Mouse (Mus musculus) myocyte (in vitro differentiated cells): ENCODE results near the gene Ndrg2. TPM values are rescaled to one million over a fixed set of nuclear protein-coding genes. Genes with fewer than 3 reads are reported as not detected.

ENCODE experiments used
- H3K27me3 ChIP-seq: one replicate; pipeline ENCODE4 v1.6.1; 2011; ENCODE audit not compliant: control insufficient read depth, insufficient read depth, insufficient read length
- H3K36me3 ChIP-seq: one replicate; pipeline ENCODE4 v1.6.1; 2011; ENCODE audit not compliant: control insufficient read depth, insufficient read depth
- H3K4me2 ChIP-seq: one replicate; pipeline ENCODE4 v1.6.1; 2011; ENCODE audit warnings: low read depth, control low read depth
- H3K4me3 ChIP-seq: one replicate; pipeline ENCODE4 v1.5.1; 2011; ENCODE audit warnings: mild to moderate bottlenecking, control low read depth, moderate library complexity
- H3K79me2 ChIP-seq: one replicate; pipeline ENCODE4 v1.6.1; 2011; ENCODE audit not compliant: control insufficient read depth, insufficient read depth
- H3ac ChIP-seq: one replicate; pipeline ENCODE4 v1.6.1; 2011; ENCODE audit not compliant: control insufficient read depth, insufficient read length
- CEBPB ChIP-seq: IDR thresholded peaks from 2 replicates; pipeline ENCODE4 v1.6.1; 2011; ENCODE audit warnings: mild to moderate bottlenecking, moderate library complexity; ENCODE audit not compliant: poor library complexity, insufficient read depth, severe bottlenecking
- E2F4 ChIP-seq: IDR thresholded peaks from one replicate; pipeline ENCODE4 v1.6.1; 2011; ENCODE audit warnings: mild to moderate bottlenecking, control low read depth, moderate library complexity; ENCODE audit not compliant: insufficient read depth
- MAX ChIP-seq: IDR thresholded peaks from one replicate; pipeline ENCODE4 v1.6.1; 2011; ENCODE audit warnings: low read depth, mild to moderate bottlenecking, control low read depth
- MYOD1 ChIP-seq, 3 experiments: IDR thresholded peaks; one replicate each; pipeline ENCODE4 v1.6.1; 2011; ENCODE audit warnings: control low read depth in 2 of 3, low read depth in 2 of 3, mild to moderate bottlenecking in 2 of 3, moderate library complexity in 1 of 3; ENCODE audit not compliant: insufficient read length in 2 of 3, control insufficient read depth in 1 of 3
- MYOG ChIP-seq, 3 experiments: IDR thresholded peaks; one replicate each; pipeline ENCODE4 v1.6.1; 2011; ENCODE audit warnings: control low read depth in 2 of 3, low read depth in 2 of 3, mild to moderate bottlenecking in 2 of 3; ENCODE audit not compliant: insufficient read length in 2 of 3, control insufficient read depth in 1 of 3, insufficient read depth in 1 of 3
- POLR2A ChIP-seq: IDR thresholded peaks from one replicate; pipeline ENCODE4 v1.6.1; 2011; ENCODE audit warnings: low read depth, mild to moderate bottlenecking, control low read depth, moderate library complexity; ENCODE audit not compliant: insufficient read length
- POLR2AphosphoS2 ChIP-seq: IDR thresholded peaks from one replicate; pipeline ENCODE4 v1.6.1; 2011; ENCODE audit warnings: low read depth, control low read depth; ENCODE audit not compliant: insufficient read length
- REST ChIP-seq: IDR thresholded peaks from one replicate; pipeline ENCODE4 v1.6.1; 2011; ENCODE audit warnings: mild to moderate bottlenecking, control low read depth, moderate library complexity; ENCODE audit not compliant: insufficient read depth, insufficient read length
- SRF ChIP-seq: IDR thresholded peaks from one replicate; pipeline ENCODE4 v1.6.1; 2011; ENCODE audit warnings: low read depth; ENCODE audit not compliant: control insufficient read depth, insufficient read length
- TCF12 ChIP-seq: IDR thresholded peaks from one replicate; pipeline ENCODE4 v1.6.1; 2011; ENCODE audit warnings: mild to moderate bottlenecking, control low read depth; ENCODE audit not compliant: poor library complexity, insufficient read depth, severe bottlenecking
- TCF3 ChIP-seq: IDR thresholded peaks from one replicate; pipeline ENCODE4 v1.6.1; 2011; ENCODE audit warnings: low read depth, control low read depth; ENCODE audit not compliant: insufficient read length
- USF1 ChIP-seq: IDR thresholded peaks from one replicate; pipeline ENCODE4 v1.6.1; 2011; ENCODE audit warnings: low read depth, mild to moderate bottlenecking, control low read depth, moderate library complexity
- polyA plus RNA-seq: library from polyadenylated mRNA; unstranded; fragments of >200 nt; fragmentation: generic; extraction: Trizol; gene quantifications from one replicate; pipeline ENCODE4 v1.2.1, GENCODE M21; 2012; ENCODE audit warnings: missing spikeins

The Ndrg2 gene
- polyA plus RNA-seq, 1 experiment = 31.8 TPM

DNA sequence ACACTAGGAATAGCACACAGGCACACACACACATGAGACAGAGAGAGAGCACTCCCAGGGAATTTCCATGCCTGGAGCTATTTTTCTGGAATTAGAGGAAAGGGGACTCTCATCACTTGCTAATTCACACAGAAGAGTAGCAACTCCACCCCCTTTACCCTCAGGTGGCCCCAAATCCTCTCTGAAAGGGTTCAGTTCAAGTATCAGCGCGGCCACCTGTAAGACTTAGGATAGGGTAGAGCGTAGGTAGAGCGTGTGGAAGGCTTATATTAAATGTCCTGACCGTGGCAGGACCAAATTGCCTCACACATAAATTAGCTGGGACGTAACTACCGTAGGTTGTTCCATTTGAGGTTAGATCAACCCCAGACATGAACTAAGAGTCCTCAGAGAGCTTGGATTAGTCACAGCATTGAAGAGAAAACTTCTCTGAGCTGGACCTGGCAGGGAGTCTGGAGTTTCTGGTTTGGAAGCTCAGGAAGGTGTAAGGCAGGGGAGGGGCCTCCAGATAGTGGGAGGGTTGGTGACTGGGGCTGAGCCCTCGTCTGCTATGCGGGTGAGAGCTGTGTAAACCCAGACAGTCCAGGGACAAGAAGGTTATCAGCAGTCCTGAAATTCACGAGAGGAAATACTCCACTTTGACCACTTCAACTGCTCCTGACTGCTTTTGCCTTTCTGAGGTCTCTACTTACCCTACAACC lies 20.7 kb downstream of the Ndrg2 start:
- Histone ChIP-seq H3K36me3 (no peaks in the 10 kb centered on the region), H3K27me3 (no peaks in the 10 kb centered on the region), H3ac (no peak overlapping the region), H3K4me2 (no peak overlapping the region), H3K4me3 (no peak overlapping the region), H3K79me2 (no peaks in the 10 kb centered on the region)
- TF ChIP-seq TCF12 (no peak), MYOD1 (IDR thresholded peaks at IDR 0.05; ENCODE audit: control insufficient read depth in 1 of 3, insufficient read length in 2 of 3, low read depth in 2 of 3) (no peak), USF1 (no peak), TCF3 (no peak), POLR2A (no peak), E2F4 (no peak), POLR2AphosphoS2 (no peak), MAX (no peak), SRF (no peak), REST (no peak), CEBPB (no peak), MYOG (IDR thresholded peaks at IDR 0.05; ENCODE audit: control insufficient read depth in 1 of 3, insufficient read depth in 1 of 3, insufficient read length in 2 of 3, low read depth in 2 of 3) (no peak)

DNA sequence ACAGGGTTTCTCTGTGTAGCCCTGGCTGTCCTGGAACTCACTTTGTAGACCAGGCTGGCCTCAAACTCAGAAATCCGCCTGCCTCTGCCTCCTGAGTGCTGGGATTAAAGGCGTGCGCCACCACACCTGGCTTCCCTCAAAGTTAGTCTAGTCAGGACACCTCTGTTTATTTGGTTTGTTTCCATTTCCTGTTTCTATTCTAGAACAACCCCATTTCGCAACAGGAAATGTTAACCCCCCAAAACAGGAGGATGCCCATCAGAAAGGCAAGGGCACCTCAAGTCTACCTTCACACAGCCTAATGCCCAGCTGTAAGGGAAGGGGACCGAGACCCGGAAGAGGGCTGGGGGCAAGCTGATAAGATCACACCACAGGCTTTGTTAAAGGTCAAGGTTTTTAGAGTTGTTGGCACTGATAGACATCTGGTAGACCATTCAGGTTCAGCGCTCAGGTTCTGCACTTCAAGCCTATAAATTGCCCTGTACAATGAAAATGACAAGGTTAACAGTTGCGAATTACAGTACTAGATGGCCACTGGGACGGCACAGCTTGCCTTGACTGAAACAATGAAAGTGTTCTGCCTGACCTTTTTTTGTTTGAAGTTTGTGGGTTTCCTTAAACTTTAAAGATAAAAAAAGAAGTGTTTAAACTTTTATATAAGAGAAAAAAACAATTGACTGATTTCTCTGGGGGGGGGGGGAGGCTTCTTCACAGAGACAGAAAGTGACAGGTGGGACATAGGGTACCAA lies 21.6 kb downstream of the Ndrg2 start, which contains the start of gene Slc39a2:
TSS of gene Slc39a2 (plus strand) at position 699 of the 749 bp plus-strand sequence.
- no peak for TF ChIP-seq MAX
- TF ChIP-seq TCF12 = no peak
- no peak for TF ChIP-seq MYOD1 (IDR thresholded peaks at IDR 0.05; ENCODE audit: control insufficient read depth in 1 of 3, insufficient read length in 2 of 3, low read depth in 2 of 3)
- no peak for TF ChIP-seq USF1
- TF ChIP-seq TCF3 = no peak
- no peak for TF ChIP-seq SRF
- no peak for TF ChIP-seq CEBPB
- TF ChIP-seq MYOG (IDR thresholded peaks at IDR 0.05; ENCODE audit: control insufficient read depth in 1 of 3, insufficient read depth in 1 of 3, insufficient read length in 2 of 3, low read depth in 2 of 3) = no peak
- no peak for TF ChIP-seq POLR2AphosphoS2
- TF ChIP-seq POLR2A = no peak
- no peak for TF ChIP-seq E2F4
- TF ChIP-seq REST = no peak
- Histone ChIP-seq H3ac (no peak within 1 kb of the TSS), H3K36me3 (no peaks in the 10 kb centered on the region), H3K4me3 (no peak within 1 kb of the TSS), H3K4me2 (no peak within 1 kb of the TSS), H3K27me3 (no peaks in the 10 kb centered on the region), H3K79me2 (no peaks in the 10 kb centered on the region)

GRCm38 (mm10) chr14:51889833-51890232 lies 24.1 kb downstream of the Ndrg2 start:
- Histone ChIP-seq H3K4me2 (no peak overlapping the region), H3K4me3 (no peak overlapping the region), H3ac (no peak overlapping the region), H3K27me3 (no peaks in the 10 kb centered on the region), H3K79me2 (peaks cover 6% of the 10 kb centered on the region), H3K36me3 (no peaks in the 10 kb centered on the region)
- no peak for TF ChIP-seq MYOD1 (IDR thresholded peaks at IDR 0.05; ENCODE audit: control insufficient read depth in 1 of 3, insufficient read length in 2 of 3, low read depth in 2 of 3)
- TF ChIP-seq TCF12 = no peak
- no peak for TF ChIP-seq MAX
- no peak for TF ChIP-seq USF1
- TF ChIP-seq REST = no peak
- TF ChIP-seq CEBPB = no peak

GRCm38 (mm10) chr14:51886051-51886450 lies 27.9 kb downstream of the Ndrg2 start:
- Histone ChIP-seq H3K79me2 (peaks cover 6% of the 10 kb centered on the region), H3K27me3 (no peaks in the 10 kb centered on the region), H3ac (no peak overlapping the region), H3K4me3 (no peak overlapping the region), H3K4me2 (peak overlapping the region; percentile 88), H3K36me3 (no peaks in the 10 kb centered on the region)
- TF ChIP-seq REST = no peak
- TF ChIP-seq MYOG (IDR thresholded peaks at IDR 0.05; ENCODE audit: control insufficient read depth in 1 of 3, insufficient read depth in 1 of 3, insufficient read length in 2 of 3, low read depth in 2 of 3) = no peak
- TF ChIP-seq MAX = no peak
- TF ChIP-seq TCF3 = no peak
- TF ChIP-seq SRF = no peak
- no peak for TF ChIP-seq USF1
- TF ChIP-seq CEBPB = no peak
- no peak for TF ChIP-seq MYOD1 (IDR thresholded peaks at IDR 0.05; ENCODE audit: control insufficient read depth in 1 of 3, insufficient read length in 2 of 3, low read depth in 2 of 3)
- no peak for TF ChIP-seq E2F4
- TF ChIP-seq POLR2AphosphoS2 = no peak
- TF ChIP-seq TCF12 = no peak
- TF ChIP-seq POLR2A = no peak
